Mouse (Mus musculus) C2C12 (cell line): ENCODE results near the gene Mdp1.

Experiments used
- CEBPB ChIP-seq: IDR thresholded peaks from one replicate; pipeline ENCODE4 v1.6.1; 2011; ENCODE audit warnings: low read depth, mild to moderate bottlenecking, control low read depth, moderate library complexity
- CTCF ChIP-seq: IDR thresholded peaks from one replicate; pipeline ENCODE4 v1.5.1; 2011; ENCODE audit not compliant: control insufficient read depth, insufficient read depth, insufficient read length
- MAX ChIP-seq: IDR thresholded peaks from one replicate; pipeline ENCODE4 v1.6.1; 2011; ENCODE audit warnings: mild to moderate bottlenecking, control low read depth

GRCm38 (mm10) chr14:55707397-55707796 is 47.1 kb upstream of the Mdp1 start:
- TF ChIP-seq CTCF (no peak), MAX (no peak), CEBPB (no peak)
